Mouse (Mus musculus) leukemia stem cell, adult 10-12 weeks (primary cell): ENCODE measurements around the gene Clk2. TPM values are rescaled to one million over a fixed set of nuclear protein-coding genes. Genes with fewer than 3 reads are reported as not detected.

Source experiments
- polyA plus RNA-seq: library from polyadenylated mRNA; stranded (reverse); fragments of >175 nt; gene quantifications from 2 replicates; pipeline ENCODE4 v1.2.3, GENCODE M21; 2012; ENCODE audit warnings: low replicate concordance

Clk2 gene
- polyA plus RNA-seq: 23.7 and 40.4 TPM in 2 replicates

GRCm38 (mm10) chr3:89164506-89165267, at the start of gene Clk2:
Gene Clk2 (plus strand): TSS chr3:89164795.

GRCm38 (mm10) chr3:89135958-89136357, 28.6 kb upstream of the Clk2 start, which contains the start of gene Pklr:
Gene Pklr (plus strand): TSS chr3:89136142.

GRCm38 (mm10) chr3:89159616-89160344, 4.8 kb upstream of the Clk2 start, which contains the start of gene Hcn3:
Gene Hcn3 (minus strand): TSS chr3:89160196.

GRCm38 (mm10) chr3:89177242-89178106, 12.9 kb downstream of the Clk2 start, which contains the start of gene Scamp3:
Gene Scamp3 (plus strand): TSS chr3:89177473.

GRCm38 (mm10) chr3:89183058-89183958, 18.7 kb downstream of the Clk2 start, which contains the start of gene Fam189b:
Gene Fam189b (plus strand): TSS chr3:89183143.

GRCm38 (mm10) chr3:89202253-89203141, 37.9 kb downstream of the Clk2 start, which contains the start of gene Gba:
Gene Gba (plus strand): TSS chr3:89202928.

GRCm38 (mm10) chr3:89214681-89215411, 50.3 kb downstream of the Clk2 start, which contains the start of gene Thbs3:
Gene Thbs3 (plus strand): TSS chr3:89215180.

Other genes starting within 250 kb of the Clk2 start
- gene Ash1l, start 214.2 kb upstream of the Clk2 start, polyA plus RNA-seq: 2.0 and 3.8 TPM in 2 replicates
- gene Dap3, start 213.6 kb upstream of the Clk2 start, polyA plus RNA-seq: 22.3 and 106 TPM in 2 replicates
- gene Rusc1, start 71.5 kb upstream of the Clk2 start, polyA plus RNA-seq: 12.2 and 18.4 TPM in 2 replicates
- gene Gm43738, start 63.7 kb upstream of the Clk2 start, polyA plus RNA-seq: 1.5 and 5.4 TPM in 2 replicates
- 2.5 and 4.7 TPM in 2 replicates for gene Fdps, start 62.8 kb upstream of the Clk2 start, polyA plus RNA-seq
- gene Pklr, start 28.7 kb upstream of the Clk2 start, polyA plus RNA-seq: 289 and 608 TPM in 2 replicates
- 0.42 and 0.53 TPM in 2 replicates for gene Hcn3, start 4.6 kb upstream of the Clk2 start, polyA plus RNA-seq
- 198 and 209 TPM in 2 replicates for gene Scamp3, start 12.7 kb downstream of the Clk2 start, polyA plus RNA-seq
- gene Fam189b, start 18.3 kb downstream of the Clk2 start, polyA plus RNA-seq: 55.0 and 89.5 TPM in 2 replicates
- 5.4 and 6.8 TPM in 2 replicates for gene Gba, start 38.1 kb downstream of the Clk2 start, polyA plus RNA-seq
- 0.07 and 0.12 TPM in 2 replicates for gene Thbs3, start 50.4 kb downstream of the Clk2 start, polyA plus RNA-seq
- gene Mtx1, start 62.3 kb downstream of the Clk2 start, polyA plus RNA-seq: 448 and 636 TPM in 2 replicates
- 0.77 TPM in 1 of 2 replicates, not detected in the other for gene Muc1, start 64.3 kb downstream of the Clk2 start, polyA plus RNA-seq
- 48.3 and 213 TPM in 2 replicates for gene Krtcap2, start 81.2 kb downstream of the Clk2 start, polyA plus RNA-seq
- 2.6 and 5.4 TPM in 2 replicates for gene Trim46, start 81.5 kb downstream of the Clk2 start, polyA plus RNA-seq
- 175 and 302 TPM in 2 replicates for gene Dpm3, start 94.6 kb downstream of the Clk2 start, polyA plus RNA-seq
- gene Slc50a1, start 105.8 kb downstream of the Clk2 start, polyA plus RNA-seq: 10.0 and 13.3 TPM in 2 replicates
- 0.14 and 1.4 TPM in 2 replicates for gene Efna1, start 116.3 kb downstream of the Clk2 start, polyA plus RNA-seq
- gene Efna3, start 158.2 kb downstream of the Clk2 start, polyA plus RNA-seq: not detected in 2 replicates
- gene Efna4, start 173.2 kb downstream of the Clk2 start, polyA plus RNA-seq: 0.39 and 0.50 TPM in 2 replicates
- 28.1 and 30.7 TPM in 2 replicates for gene Adam15, start 185.2 kb downstream of the Clk2 start, polyA plus RNA-seq
- not detected in 2 replicates for gene Dcst2, start 197.2 kb downstream of the Clk2 start, polyA plus RNA-seq
- not detected in 2 replicates for gene Dcst1, start 200.5 kb downstream of the Clk2 start, polyA plus RNA-seq
- gene Zbtb7b, start 230.0 kb downstream of the Clk2 start, polyA plus RNA-seq: 48.8 and 81.5 TPM in 2 replicates
- gene Lenep, start 238.0 kb downstream of the Clk2 start, polyA plus RNA-seq: not detected in 2 replicates
- gene Flad1, start 247.1 kb downstream of the Clk2 start, polyA plus RNA-seq: 6.2 and 29.0 TPM in 2 replicates